Mouse (Mus musculus) myocyte (in vitro differentiated cells): ENCODE results near the gene Tdrkh. TPM values are rescaled to one million over a fixed set of nuclear protein-coding genes. Genes with fewer than 3 reads are reported as not detected.

ENCODE experiments used
- H3K27me3 ChIP-seq: one replicate; pipeline ENCODE4 v1.6.1; 2011; ENCODE audit not compliant: control insufficient read depth, insufficient read depth, insufficient read length
- H3K36me3 ChIP-seq: one replicate; pipeline ENCODE4 v1.6.1; 2011; ENCODE audit not compliant: control insufficient read depth, insufficient read depth
- H3K4me2 ChIP-seq: one replicate; pipeline ENCODE4 v1.6.1; 2011; ENCODE audit warnings: low read depth, control low read depth
- H3K4me3 ChIP-seq: one replicate; pipeline ENCODE4 v1.5.1; 2011; ENCODE audit warnings: mild to moderate bottlenecking, control low read depth, moderate library complexity
- H3K79me2 ChIP-seq: one replicate; pipeline ENCODE4 v1.6.1; 2011; ENCODE audit not compliant: control insufficient read depth, insufficient read depth
- H3ac ChIP-seq: one replicate; pipeline ENCODE4 v1.6.1; 2011; ENCODE audit not compliant: control insufficient read depth, insufficient read length
- CEBPB ChIP-seq: IDR thresholded peaks from 2 replicates; pipeline ENCODE4 v1.6.1; 2011; ENCODE audit warnings: mild to moderate bottlenecking, moderate library complexity; ENCODE audit not compliant: poor library complexity, insufficient read depth, severe bottlenecking
- E2F4 ChIP-seq: IDR thresholded peaks from one replicate; pipeline ENCODE4 v1.6.1; 2011; ENCODE audit warnings: mild to moderate bottlenecking, control low read depth, moderate library complexity; ENCODE audit not compliant: insufficient read depth
- MAX ChIP-seq: IDR thresholded peaks from one replicate; pipeline ENCODE4 v1.6.1; 2011; ENCODE audit warnings: low read depth, mild to moderate bottlenecking, control low read depth
- MYOD1 ChIP-seq, 3 experiments: IDR thresholded peaks; one replicate each; pipeline ENCODE4 v1.6.1; 2011; ENCODE audit warnings: control low read depth in 2 of 3, low read depth in 2 of 3, mild to moderate bottlenecking in 2 of 3, moderate library complexity in 1 of 3; ENCODE audit not compliant: insufficient read length in 2 of 3, control insufficient read depth in 1 of 3
- MYOG ChIP-seq, 3 experiments: IDR thresholded peaks; one replicate each; pipeline ENCODE4 v1.6.1; 2011; ENCODE audit warnings: control low read depth in 2 of 3, low read depth in 2 of 3, mild to moderate bottlenecking in 2 of 3; ENCODE audit not compliant: insufficient read length in 2 of 3, control insufficient read depth in 1 of 3, insufficient read depth in 1 of 3
- POLR2A ChIP-seq: IDR thresholded peaks from one replicate; pipeline ENCODE4 v1.6.1; 2011; ENCODE audit warnings: low read depth, mild to moderate bottlenecking, control low read depth, moderate library complexity; ENCODE audit not compliant: insufficient read length
- POLR2AphosphoS2 ChIP-seq: IDR thresholded peaks from one replicate; pipeline ENCODE4 v1.6.1; 2011; ENCODE audit warnings: low read depth, control low read depth; ENCODE audit not compliant: insufficient read length
- REST ChIP-seq: IDR thresholded peaks from one replicate; pipeline ENCODE4 v1.6.1; 2011; ENCODE audit warnings: mild to moderate bottlenecking, control low read depth, moderate library complexity; ENCODE audit not compliant: insufficient read depth, insufficient read length
- SRF ChIP-seq: IDR thresholded peaks from one replicate; pipeline ENCODE4 v1.6.1; 2011; ENCODE audit warnings: low read depth; ENCODE audit not compliant: control insufficient read depth, insufficient read length
- TCF12 ChIP-seq: IDR thresholded peaks from one replicate; pipeline ENCODE4 v1.6.1; 2011; ENCODE audit warnings: mild to moderate bottlenecking, control low read depth; ENCODE audit not compliant: poor library complexity, insufficient read depth, severe bottlenecking
- TCF3 ChIP-seq: IDR thresholded peaks from one replicate; pipeline ENCODE4 v1.6.1; 2011; ENCODE audit warnings: low read depth, control low read depth; ENCODE audit not compliant: insufficient read length
- USF1 ChIP-seq: IDR thresholded peaks from one replicate; pipeline ENCODE4 v1.6.1; 2011; ENCODE audit warnings: low read depth, mild to moderate bottlenecking, control low read depth, moderate library complexity
- polyA plus RNA-seq: library from polyadenylated mRNA; unstranded; fragments of >200 nt; fragmentation: generic; extraction: Trizol; gene quantifications from one replicate; pipeline ENCODE4 v1.2.1, GENCODE M21; 2012; ENCODE audit warnings: missing spikeins

The Tdrkh gene
- polyA plus RNA-seq, 1 experiment, result 5.4 TPM

DNA sequence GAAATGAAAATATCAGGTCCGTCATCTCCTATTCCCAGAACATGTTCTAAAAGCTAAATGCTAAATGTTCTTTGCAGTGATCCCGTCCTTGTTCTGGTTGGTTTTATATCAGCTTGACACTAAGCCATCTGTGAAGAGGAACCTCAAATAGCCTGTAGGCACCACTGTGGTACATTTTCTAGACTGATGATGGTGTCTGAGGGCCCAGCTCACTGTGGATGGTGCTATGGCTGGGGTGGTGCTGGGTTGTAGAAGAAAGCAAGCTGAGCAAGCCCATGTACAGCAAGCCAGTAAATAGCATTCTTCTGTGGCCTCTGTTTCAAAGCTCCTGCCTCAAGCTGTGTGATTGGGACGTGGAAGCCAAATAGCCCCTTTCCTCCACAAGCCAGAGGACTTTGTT lies 44.0 kb downstream of the Tdrkh start:
- TF ChIP-seq TCF12, result no peak
- no peak for TF ChIP-seq TCF3
- no peak for TF ChIP-seq POLR2AphosphoS2
- no peak for TF ChIP-seq POLR2A
- no peak for TF ChIP-seq MYOG (IDR thresholded peaks at IDR 0.05; ENCODE audit: control insufficient read depth in 1 of 3, insufficient read depth in 1 of 3, insufficient read length in 2 of 3, low read depth in 2 of 3)
- no peak for TF ChIP-seq E2F4
- TF ChIP-seq MAX, result no peak
- TF ChIP-seq SRF, result no peak
- no peak for TF ChIP-seq CEBPB
- TF ChIP-seq REST, result no peak
- TF ChIP-seq USF1, result no peak
- TF ChIP-seq MYOD1 (IDR thresholded peaks at IDR 0.05; ENCODE audit: control insufficient read depth in 1 of 3, insufficient read length in 2 of 3, low read depth in 2 of 3), result no peak
- Histone ChIP-seq H3ac (no peak overlapping the region), H3K27me3 (no peaks in the 10 kb centered on the region), H3K36me3 (no peaks in the 10 kb centered on the region), H3K79me2 (no peaks in the 10 kb centered on the region), H3K4me3 (no peak overlapping the region), H3K4me2 (peak overlapping the region; percentile 57)

DNA sequence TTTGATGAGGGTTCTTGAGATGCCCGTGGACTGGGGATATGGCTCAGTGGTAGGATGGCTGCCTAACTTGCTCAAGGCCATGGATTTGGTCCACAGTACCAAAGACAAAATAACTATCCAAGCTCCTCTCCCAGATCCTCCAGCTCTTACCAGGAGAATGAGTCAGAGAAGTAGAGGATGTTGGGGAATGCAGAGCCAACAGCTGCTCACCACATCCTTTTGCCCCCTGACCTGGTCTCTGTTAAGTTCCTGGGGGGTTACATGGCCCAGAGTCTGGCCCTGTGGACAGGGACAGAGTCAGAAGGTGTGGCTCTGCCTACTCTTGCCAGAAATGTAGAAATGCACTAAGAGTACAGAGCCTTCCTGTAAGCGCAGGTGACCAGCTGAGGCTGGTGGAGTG lies 46.8 kb downstream of the Tdrkh start:
- TF ChIP-seq MYOG (IDR thresholded peaks at IDR 0.05; ENCODE audit: control insufficient read depth in 1 of 3, insufficient read depth in 1 of 3, insufficient read length in 2 of 3, low read depth in 2 of 3) (peak in 1 of 3 experiments; percentile 3), MYOD1 (IDR thresholded peaks at IDR 0.05; ENCODE audit: control insufficient read depth in 1 of 3, insufficient read length in 2 of 3, low read depth in 2 of 3) (peak in 2 of 3 experiments; percentile 65 to 66), E2F4 (no peak)
- Histone ChIP-seq H3K79me2 (no peaks in the 10 kb centered on the region), H3K27me3 (no peaks in the 10 kb centered on the region), H3K4me2 (no peak overlapping the region), H3K4me3 (no peak overlapping the region), H3K36me3 (no peaks in the 10 kb centered on the region), H3ac (no peak overlapping the region)

DNA sequence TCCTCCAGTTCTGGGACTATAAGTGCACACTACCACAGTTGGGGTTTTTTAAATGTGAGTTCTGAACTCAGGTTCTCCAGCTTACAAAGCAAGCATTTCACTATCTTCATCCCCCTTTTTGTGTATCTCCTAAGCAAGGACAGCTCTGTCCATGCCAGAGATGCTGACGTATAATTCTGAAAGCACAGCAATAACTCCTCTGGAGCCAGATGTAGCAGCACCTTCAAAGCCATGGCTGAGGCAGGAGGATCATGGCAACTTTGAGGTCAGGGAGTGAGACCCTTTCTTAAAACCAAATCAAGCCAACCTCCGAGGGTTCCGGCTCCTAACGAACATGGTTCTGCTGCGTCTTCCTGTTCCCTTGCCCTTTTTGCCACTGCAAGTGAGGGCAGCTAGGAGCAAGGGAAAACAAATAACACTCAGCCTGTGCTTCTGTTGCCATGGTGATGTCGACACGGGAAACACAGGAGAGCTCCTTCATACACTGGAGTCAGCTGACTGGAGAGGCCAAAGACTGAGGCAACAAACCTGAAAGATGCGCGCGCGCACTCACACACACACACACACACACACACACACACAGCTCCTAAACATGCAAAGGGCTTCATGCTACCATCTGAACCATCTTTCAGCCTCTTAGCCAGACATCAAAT lies 51.0 kb downstream of the Tdrkh start:
- no peak for TF ChIP-seq POLR2A
- Histone ChIP-seq H3K79me2 (no peaks in the 10 kb centered on the region), H3K27me3 (no peaks in the 10 kb centered on the region), H3K4me2 (no peak overlapping the region), H3K36me3 (no peaks in the 10 kb centered on the region), H3K4me3 (no peak overlapping the region), H3ac (no peak overlapping the region)

DNA sequence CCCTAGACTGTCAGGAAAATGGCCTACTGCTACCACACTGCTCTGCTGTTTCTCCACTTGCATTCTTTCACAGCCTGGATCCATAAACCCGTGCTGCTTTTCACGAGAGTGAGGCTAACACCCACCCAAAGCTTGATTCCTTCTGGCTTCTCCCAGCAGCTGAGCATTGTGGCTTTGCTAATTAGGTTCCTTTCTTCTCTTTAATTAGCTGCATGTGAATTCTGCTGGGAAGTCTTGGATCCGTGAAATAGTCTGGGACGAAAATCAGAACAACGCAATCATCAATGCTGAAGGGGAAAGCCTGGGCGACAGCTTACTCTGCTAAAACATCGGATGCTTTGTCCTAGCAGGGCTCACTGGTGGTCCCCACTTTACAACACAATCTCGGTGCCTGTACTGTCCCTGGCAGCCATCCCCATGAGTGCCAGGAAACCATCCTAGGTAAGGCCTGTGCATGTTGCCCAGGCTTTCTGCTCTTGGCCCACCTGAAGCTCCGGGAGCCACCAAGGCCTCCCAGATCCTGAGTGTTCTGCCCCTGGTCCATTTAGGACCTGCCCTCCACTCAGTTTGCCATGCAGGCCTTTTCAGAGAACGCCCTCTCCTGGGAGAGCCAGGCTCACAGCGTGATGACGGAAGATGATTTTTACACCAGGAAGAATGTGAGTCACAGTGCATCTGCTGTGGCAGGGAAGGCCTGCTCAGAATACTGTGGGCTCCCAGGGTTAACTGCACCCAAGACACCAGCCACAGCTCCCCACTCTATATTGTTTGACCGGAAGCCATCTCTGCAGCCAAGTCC lies 52.8 kb downstream of the Tdrkh start:
- TF ChIP-seq TCF12, result no peak
- no peak for TF ChIP-seq CEBPB
- no peak for TF ChIP-seq POLR2AphosphoS2
- no peak for TF ChIP-seq SRF
- TF ChIP-seq REST, result no peak
- Histone ChIP-seq H3K4me3 (no peak overlapping the region), H3K79me2 (no peaks in the 10 kb centered on the region), H3K27me3 (no peaks in the 10 kb centered on the region), H3K4me2 (no peak overlapping the region), H3K36me3 (no peaks in the 10 kb centered on the region), H3ac (no peak overlapping the region)

- Histone ChIP-seq H3K27me3 (no peaks in the 10 kb centered on the region), H3ac (no peak overlapping the region), H3K79me2 (no peaks in the 10 kb centered on the region), H3K4me3 (no peak overlapping the region), H3K36me3 (no peaks in the 10 kb centered on the region), H3K4me2 (no peak overlapping the region)
- TF ChIP-seq MYOG (IDR thresholded peaks at IDR 0.05; ENCODE audit: control insufficient read depth in 1 of 3, insufficient read depth in 1 of 3, insufficient read length in 2 of 3, low read depth in 2 of 3) (no peak), TCF12 (no peak), SRF (no peak), POLR2A (no peak), E2F4 (no peak), REST (no peak), MYOD1 (IDR thresholded peaks at IDR 0.05; ENCODE audit: control insufficient read depth in 1 of 3, insufficient read length in 2 of 3, low read depth in 2 of 3) (no peak)
Measured at GRCm38 (mm10) chr3:94468931-94469330, 55.9 kb downstream of the Tdrkh start.
